Mouse (Mus musculus): Measurements from ENCODE around the gene St3gal4. TPM values are rescaled to one million over a fixed set of nuclear protein-coding genes. Genes with fewer than 3 reads are reported as not detected.
"Not testable (repeated sequence)": the region's sequence is repeated elsewhere in the genome, so short reads cannot be mapped to it uniquely, and the experiment has no call there.

St3gal4 gene
- polyA plus RNA-seq, 1 experiment: 14.5 TPM

DNA sequence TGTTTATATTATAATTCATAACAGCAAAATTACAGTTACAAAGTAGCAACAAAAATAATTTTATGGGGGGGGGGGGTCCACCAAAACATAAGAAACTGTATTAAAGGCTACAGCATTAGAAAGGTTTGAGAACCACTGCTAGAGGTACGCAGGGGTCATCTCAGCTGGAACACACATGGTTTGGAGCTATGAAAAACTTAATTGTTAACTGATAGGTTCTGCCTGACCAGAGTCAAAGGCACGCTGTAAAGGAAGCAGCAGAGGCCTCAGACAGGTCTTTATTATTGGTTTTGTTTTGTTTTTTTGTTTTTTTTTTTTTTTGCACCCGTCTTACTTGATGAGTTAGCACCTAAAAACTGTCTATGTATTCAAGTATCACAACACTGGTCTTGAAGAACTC is 39.4 kb upstream of the St3gal4 start:
- H3K4me3 ChIP-seq (replicated peaks; ENCODE audit: insufficient read depth, low read depth, low read length): no peak overlapping the region
- H3K27me3 ChIP-seq (ENCODE audit: control insufficient read depth, insufficient read depth, low read length): no peaks in the 10 kb centered on the region
- WGBS: 96% methylated on average over 3 of the region's 3 CpGs
- peaks cover 11% of the 10 kb centered on the region for H3K4me1 ChIP-seq (ENCODE audit: control insufficient read depth, insufficient read depth, low read length)
- DNase-seq: no peak
- TF ChIP-seq POLR2A (IDR thresholded peaks at IDR 0.05; ENCODE audit: borderline replicate concordance, insufficient read depth, low read length): no peak
- TF ChIP-seq CTCF (IDR thresholded peaks at IDR 0.05; ENCODE audit: borderline replicate concordance, insufficient read depth, low read depth, low read length): no peak
- H3K27ac ChIP-seq (ENCODE audit: insufficient read depth, low read length): no peak overlapping the region

GRCm38 (mm10) chr9:35156862-35157261 is 37.8 kb upstream of the St3gal4 start:
- DNase-seq: no peak
- WGBS: 91% methylated on average over 4 of the region's 4 CpGs
- H3K4me1 ChIP-seq (ENCODE audit: control insufficient read depth, insufficient read depth, low read length): no peaks in the 10 kb centered on the region; the same call in 1 of the 2 replicates
- TF ChIP-seq CTCF (IDR thresholded peaks at IDR 0.05; ENCODE audit: borderline replicate concordance, insufficient read depth, low read depth, low read length) (no peak), POLR2A (IDR thresholded peaks at IDR 0.05; ENCODE audit: borderline replicate concordance, insufficient read depth, low read length) (no peak)
- no peak overlapping the region for H3K4me3 ChIP-seq (replicated peaks; ENCODE audit: insufficient read depth, low read depth, low read length)
- no peaks in the 10 kb centered on the region for H3K27me3 ChIP-seq (ENCODE audit: control insufficient read depth, insufficient read depth, low read length)
- H3K27ac ChIP-seq (ENCODE audit: insufficient read depth, low read length): no peak overlapping the region

DNA sequence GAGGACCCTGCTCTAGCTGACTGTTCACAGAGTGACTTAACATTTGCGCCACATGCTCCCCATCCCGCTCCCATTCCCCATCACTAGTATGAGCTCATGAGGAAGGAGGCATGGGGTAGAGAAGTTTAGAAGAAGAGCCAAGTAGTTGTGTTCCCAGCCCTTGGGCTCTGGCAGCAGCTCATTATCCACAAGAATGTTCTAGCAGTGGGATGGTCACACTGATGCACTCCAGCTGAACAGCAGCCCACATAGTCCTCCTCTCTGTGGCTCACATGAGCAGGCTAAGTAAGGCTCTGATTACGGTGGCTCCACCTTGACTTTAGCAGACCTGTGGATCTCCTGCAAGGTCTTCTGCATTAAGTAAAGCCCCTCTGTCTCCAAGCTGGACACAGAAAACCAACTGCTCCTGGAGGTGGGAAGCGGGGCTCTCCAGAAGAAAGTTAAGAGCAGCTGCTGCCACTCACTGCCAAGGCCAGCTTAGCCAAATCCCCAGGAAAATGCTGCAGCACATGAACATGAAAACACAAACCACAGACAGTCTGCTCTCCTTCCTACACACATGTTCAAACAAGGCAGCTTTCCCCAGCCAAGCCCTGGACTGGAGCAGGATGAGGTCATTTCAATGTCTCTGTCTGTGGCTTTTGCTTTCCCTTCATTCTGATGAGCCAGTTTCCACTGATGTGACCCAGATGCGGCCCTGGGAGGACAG is 37.1 kb upstream of the St3gal4 start:
- 78% methylated on average over 5 of the region's 5 CpGs for WGBS
- TF ChIP-seq POLR2A (IDR thresholded peaks at IDR 0.05; ENCODE audit: borderline replicate concordance, insufficient read depth, low read length): no peak
- no peak for TF ChIP-seq CTCF (IDR thresholded peaks at IDR 0.05; ENCODE audit: borderline replicate concordance, insufficient read depth, low read depth, low read length)
- Histone ChIP-seq H3K27me3 (ENCODE audit: control insufficient read depth, insufficient read depth, low read length) (no peaks in the 10 kb centered on the region), H3K4me1 (ENCODE audit: control insufficient read depth, insufficient read depth, low read length) (no peaks in the 10 kb centered on the region), H3K27ac (ENCODE audit: insufficient read depth, low read length) (no peak overlapping the region), H3K4me3 (replicated peaks; ENCODE audit: insufficient read depth, low read depth, low read length) (no peak overlapping the region)
- no peak for DNase-seq

- no peak for TF ChIP-seq POLR2A (IDR thresholded peaks at IDR 0.05; ENCODE audit: borderline replicate concordance, insufficient read depth, low read length)
- H3K4me1 ChIP-seq (ENCODE audit: control insufficient read depth, insufficient read depth, low read length): 0 out of 2 replicates have a peak, but pooled peaks cover 3% of the 10 kb centered on the region
- H3K27me3 ChIP-seq (ENCODE audit: control insufficient read depth, insufficient read depth, low read length): no peaks in the 10 kb centered on the region
- H3K27ac ChIP-seq (ENCODE audit: insufficient read depth, low read length): no peak overlapping the region
- WGBS: 94% methylated on average over 1 of the region's 1 CpGs
- H3K4me3 ChIP-seq (replicated peaks; ENCODE audit: insufficient read depth, low read depth, low read length): no peak overlapping the region
- no peak for DNase-seq
Measured at GRCm38 (mm10) chr9:35152923-35153322, 33.9 kb upstream of the St3gal4 start.

- H3K4me3 ChIP-seq (replicated peaks; ENCODE audit: insufficient read depth, low read depth, low read length); H3K27ac ChIP-seq (ENCODE audit: insufficient read depth, low read length); DNase-seq; H3K27me3 ChIP-seq (ENCODE audit: control insufficient read depth, insufficient read depth, low read length): not testable (repeated sequence)
- H3K4me1 ChIP-seq (ENCODE audit: control insufficient read depth, insufficient read depth, low read length): peaks cover 10% of the 10 kb centered on the region
Measured at GRCm38 (mm10) chr9:35148822-35149221, 29.8 kb upstream of the St3gal4 start.

DNA sequence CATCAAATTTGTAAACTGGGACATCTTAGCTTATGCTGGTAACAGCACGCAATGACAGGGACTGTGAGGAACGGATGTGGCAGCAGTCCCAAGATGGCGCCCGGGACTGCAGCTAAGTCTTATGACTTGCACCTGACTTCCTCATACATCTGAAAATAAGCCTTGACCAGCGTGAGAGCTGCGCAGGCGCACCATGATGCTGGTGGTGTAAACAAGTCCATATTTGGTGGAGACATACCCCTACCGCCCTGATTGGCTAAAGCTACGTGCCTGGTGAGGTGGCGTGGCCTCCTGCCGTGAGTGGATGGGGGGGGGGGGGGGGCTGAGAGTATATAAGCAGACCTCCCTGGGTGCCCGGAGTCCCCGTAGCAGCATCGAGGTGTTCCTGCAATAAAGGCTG is 28.2 kb upstream of the St3gal4 start:
- H3K4me1 ChIP-seq (ENCODE audit: control insufficient read depth, insufficient read depth, low read length): peaks cover 12% of the 10 kb centered on the region
- not testable (repeated sequence) for DNase-seq; H3K27ac ChIP-seq (ENCODE audit: insufficient read depth, low read length); H3K4me3 ChIP-seq (replicated peaks; ENCODE audit: insufficient read depth, low read depth, low read length); H3K27me3 ChIP-seq (ENCODE audit: control insufficient read depth, insufficient read depth, low read length)
- WGBS: 94% methylated on average over 14 of the region's 14 CpGs

DNA sequence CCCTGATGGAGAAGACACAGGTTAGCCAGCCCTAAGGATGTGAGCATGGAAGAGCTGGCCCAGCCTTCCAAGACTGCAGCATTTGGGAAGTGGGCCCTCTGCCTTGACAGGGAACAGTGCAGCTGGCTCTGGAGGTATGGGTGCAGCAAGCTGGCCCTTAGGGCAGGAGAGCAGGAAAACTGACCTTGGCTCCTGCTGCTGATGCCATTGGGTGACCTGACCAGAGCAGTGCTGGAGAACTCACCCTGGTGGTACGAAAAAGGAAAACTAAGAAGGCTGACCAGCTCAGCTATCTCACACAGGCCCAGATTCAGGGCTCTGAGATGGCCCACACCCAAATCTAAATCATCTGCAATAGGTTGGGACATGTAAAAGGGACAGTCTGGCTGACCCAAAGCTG is 26.8 kb upstream of the St3gal4 start:
- Histone ChIP-seq H3K4me3 (replicated peaks; ENCODE audit: insufficient read depth, low read depth, low read length) (no peak overlapping the region), H3K27me3 (ENCODE audit: control insufficient read depth, insufficient read depth, low read length) (no peaks in the 10 kb centered on the region), H3K4me1 (ENCODE audit: control insufficient read depth, insufficient read depth, low read length) (peaks cover 12% of the 10 kb centered on the region), H3K27ac (ENCODE audit: insufficient read depth, low read length) (no peak overlapping the region)
- 97% methylated on average over 1 of the region's 1 CpGs for WGBS
- TF ChIP-seq POLR2A (IDR thresholded peaks at IDR 0.05; ENCODE audit: borderline replicate concordance, insufficient read depth, low read length): no peak
- no peak for TF ChIP-seq CTCF (IDR thresholded peaks at IDR 0.05; ENCODE audit: borderline replicate concordance, insufficient read depth, low read depth, low read length)
- no peak for DNase-seq

GRCm38 (mm10) chr9:35145118-35145517 is 26.1 kb upstream of the St3gal4 start:
- WGBS: 96% methylated on average over 9 of the region's 9 CpGs
- TF ChIP-seq POLR2A (IDR thresholded peaks at IDR 0.05; ENCODE audit: borderline replicate concordance, insufficient read depth, low read length) (no peak), CTCF (IDR thresholded peaks at IDR 0.05; ENCODE audit: borderline replicate concordance, insufficient read depth, low read depth, low read length) (no peak)
- no peak overlapping the region for H3K27ac ChIP-seq (ENCODE audit: insufficient read depth, low read length)
- no peak overlapping the region for H3K4me3 ChIP-seq (replicated peaks; ENCODE audit: insufficient read depth, low read depth, low read length)
- no peaks in the 10 kb centered on the region for H3K27me3 ChIP-seq (ENCODE audit: control insufficient read depth, insufficient read depth, low read length)
- DNase-seq: no peak
- H3K4me1 ChIP-seq (ENCODE audit: control insufficient read depth, insufficient read depth, low read length): peaks cover 12% of the 10 kb centered on the region
